Mouse (Mus musculus): Measurements from ENCODE around the gene Gucy2d.

The Gucy2d gene

GRCm38 (mm10) chr7:98439956-98440466 lies at the start of gene Gucy2d:
TSS of gene Gucy2d (plus strand) at chr7:98440416.
- no peak for DNase-seq

- DNase-seq = no peak
These were observed 49.7 kb upstream of the Gucy2d start for GRCm38 (mm10) chr7:98390486-98390885.

- no peak for DNase-seq
These were observed 48.8 kb upstream of the Gucy2d start for GRCm38 (mm10) chr7:98391351-98391936.

- no peak for DNase-seq
These were observed 47.6 kb upstream of the Gucy2d start for GRCm38 (mm10) chr7:98392466-98393201.

GRCm38 (mm10) chr7:98402582-98403574 lies 37.3 kb upstream of the Gucy2d start:
- DNase-seq = no peak

GRCm38 (mm10) chr7:98403996-98404395 lies 36.2 kb upstream of the Gucy2d start:
- DNase-seq = no peak

GRCm38 (mm10) chr7:98407615-98408014 lies 32.6 kb upstream of the Gucy2d start:
- DNase-seq = no peak

GRCm38 (mm10) chr7:98413115-98413514 lies 27.1 kb upstream of the Gucy2d start:
- no peak for DNase-seq

- no peak for DNase-seq
These were observed 24.7 kb upstream of the Gucy2d start for GRCm38 (mm10) chr7:98415550-98415949.

GRCm38 (mm10) chr7:98416020-98416419 lies 24.2 kb upstream of the Gucy2d start:
- DNase-seq = no peak

GRCm38 (mm10) chr7:98418031-98418805 lies 22.0 kb upstream of the Gucy2d start:
- no peak for DNase-seq

- DNase-seq = no peak
These were observed 20.9 kb upstream of the Gucy2d start for GRCm38 (mm10) chr7:98419366-98419765.

- no peak for DNase-seq
These were observed 16.7 kb upstream of the Gucy2d start for GRCm38 (mm10) chr7:98423546-98423945.

GRCm38 (mm10) chr7:98424396-98424795 lies 15.8 kb upstream of the Gucy2d start:
- DNase-seq = no peak

- DNase-seq = no peak
These were observed 14.7 kb upstream of the Gucy2d start for GRCm38 (mm10) chr7:98425551-98425950.

GRCm38 (mm10) chr7:98426641-98427040 lies 13.6 kb upstream of the Gucy2d start:
- no peak for DNase-seq

GRCm38 (mm10) chr7:98427115-98427835 lies 12.9 kb upstream of the Gucy2d start:
- DNase-seq = no peak

- no peak for DNase-seq
These were observed 10.6 kb upstream of the Gucy2d start for GRCm38 (mm10) chr7:98429579-98429978.

- peak in 1 of 2 experiments; percentile 9 for DNase-seq
These were observed 9.4 kb upstream of the Gucy2d start for GRCm38 (mm10) chr7:98430785-98431184.

GRCm38 (mm10) chr7:98437629-98438028 lies 2.6 kb upstream of the Gucy2d start:
- DNase-seq = peak; percentile 43 to 44

- DNase-seq = no peak
These were observed 6.7 kb downstream of the Gucy2d start for GRCm38 (mm10) chr7:98446873-98447272.

All from B cell, adult 2 months (primary cell).